Mouse (Mus musculus): ENCODE data around the gene St3gal3. TPM values are rescaled to one million over a fixed set of nuclear protein-coding genes. Genes with fewer than 3 reads are reported as not detected.

Gene St3gal3
- polyA plus RNA-seq, 1 experiment from 2014 or later, result 5.5 TPM

DNA sequence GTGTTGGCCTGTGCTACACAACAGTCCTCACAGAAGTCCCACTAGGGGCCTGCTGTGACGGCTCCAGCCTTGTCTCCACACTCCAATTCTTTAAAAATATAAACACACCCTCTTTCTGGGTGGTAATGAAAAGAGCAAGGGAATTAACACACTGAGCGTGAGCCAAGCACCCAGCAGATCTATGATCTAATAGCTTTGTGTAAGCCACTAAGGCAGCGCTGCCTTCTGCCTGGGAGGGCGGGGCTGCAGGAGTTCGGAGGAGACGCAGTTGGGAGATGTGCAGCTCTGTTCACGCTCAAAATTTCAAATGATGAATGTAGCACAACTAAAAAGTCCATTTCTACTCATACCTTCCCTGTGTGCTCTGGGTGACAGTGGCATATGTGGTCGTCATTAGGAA is 115.1 kb downstream of the St3gal3 start:
- peaks cover 5% of the 10 kb centered on the region; the same call in 1 of the 2 replicates for H3K4me1 ChIP-seq (replicated peaks; ENCODE audit: control insufficient read depth, insufficient read depth, low read length)
- H3K4me3 ChIP-seq (ENCODE audit: low read depth, low read length), result no peak overlapping the region
- DNase-seq (ENCODE audit: low spot score) (no peak), ATAC-seq (ENCODE audit: low FRiP score) (no peak)
- no peaks in the 10 kb centered on the region for H3K9me3 ChIP-seq (ENCODE audit: control insufficient read depth, low read length)
- 80% methylated on average over 8 of the region's 8 CpGs for WGBS
- H3K4me2 ChIP-seq (replicated peaks; ENCODE audit: low read depth, low read length), result no peak overlapping the region
- H3K27me3 ChIP-seq (ENCODE audit: control insufficient read depth, insufficient read depth, low read length), result no peaks in the 10 kb centered on the region
- H3K9ac ChIP-seq (ENCODE audit: low read depth, low read length), result no peak overlapping the region
- no peak overlapping the region for H3K27ac ChIP-seq (ENCODE audit: low read depth, low read length)
- no peaks in the 10 kb centered on the region for H3K36me3 ChIP-seq (ENCODE audit: control insufficient read depth, insufficient read depth, low read length)

- WGBS, result 72% methylated on average over 5 of the region's 5 CpGs
- DNase-seq (ENCODE audit: low spot score) (peak; percentile 11), ATAC-seq (ENCODE audit: low FRiP score) (no peak)
- Histone ChIP-seq H3K4me2 (replicated peaks; ENCODE audit: low read depth, low read length) (no peak overlapping the region), H3K9ac (ENCODE audit: low read depth, low read length) (no peak overlapping the region), H3K4me3 (ENCODE audit: low read depth, low read length) (no peak overlapping the region), H3K27ac (ENCODE audit: low read depth, low read length) (no peak overlapping the region), H3K27me3 (ENCODE audit: control insufficient read depth, insufficient read depth, low read length) (no peaks in the 10 kb centered on the region), H3K4me1 (replicated peaks; ENCODE audit: control insufficient read depth, insufficient read depth, low read length) (peaks cover 5% of the 10 kb centered on the region; the same call in 1 of the 2 replicates), H3K9me3 (ENCODE audit: control insufficient read depth, low read length) (no peaks in the 10 kb centered on the region), H3K36me3 (ENCODE audit: control insufficient read depth, insufficient read depth, low read length) (no peaks in the 10 kb centered on the region)
These were observed 115.5 kb downstream of the St3gal3 start for GRCm38 (mm10) chr4:118019218-118019617.

DNA sequence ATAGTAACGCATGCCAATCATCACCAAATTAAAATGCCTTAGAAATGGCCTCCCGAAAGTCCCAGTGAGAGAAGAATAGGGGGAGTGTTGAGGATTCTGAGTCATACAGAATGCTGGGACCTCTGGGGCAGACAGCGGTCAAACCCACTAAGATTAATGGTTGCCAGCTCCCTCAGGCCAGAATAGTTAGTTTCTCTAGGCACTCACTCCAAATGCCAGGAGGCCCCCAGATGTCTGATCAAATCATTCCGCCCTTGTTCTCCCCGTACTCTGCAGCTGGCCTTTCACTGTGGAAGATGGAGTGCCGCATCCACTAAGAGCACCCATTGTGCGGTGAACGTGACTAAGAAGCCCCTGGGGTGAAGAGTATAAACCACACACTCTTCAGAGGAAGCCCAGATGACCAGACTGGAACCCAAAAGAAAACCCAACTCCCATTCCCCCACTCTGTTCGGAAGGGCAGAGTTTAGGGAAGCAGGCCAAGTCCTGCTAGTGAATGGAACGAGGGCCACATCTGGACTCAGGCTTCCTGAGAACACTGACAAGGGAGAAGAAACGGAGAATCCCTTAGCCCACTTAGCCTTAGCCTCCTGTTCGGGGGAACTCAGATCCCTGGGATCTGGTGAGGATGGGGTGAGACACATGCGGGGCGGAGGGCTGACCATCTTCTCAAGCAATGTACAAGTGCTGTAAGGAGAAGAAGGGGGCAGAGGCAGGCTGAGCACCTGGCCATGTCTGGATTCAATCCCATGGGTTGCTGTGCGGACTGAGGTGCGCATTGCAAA is 117.5 kb downstream of the St3gal3 start:
- Histone ChIP-seq H3K4me3 (ENCODE audit: low read depth, low read length) (no peak overlapping the region), H3K27me3 (ENCODE audit: control insufficient read depth, insufficient read depth, low read length) (no peaks in the 10 kb centered on the region), H3K9ac (ENCODE audit: low read depth, low read length) (no peak overlapping the region), H3K27ac (ENCODE audit: low read depth, low read length) (0 out of 2 replicates have a peak overlapping the region, but pooled peaks have one; percentile 2), H3K36me3 (ENCODE audit: control insufficient read depth, insufficient read depth, low read length) (no peaks in the 10 kb centered on the region), H3K4me2 (replicated peaks; ENCODE audit: low read depth, low read length) (no peak overlapping the region), H3K4me1 (replicated peaks; ENCODE audit: control insufficient read depth, insufficient read depth, low read length) (peaks cover 5% of the 10 kb centered on the region; the same call in 1 of the 2 replicates), H3K9me3 (ENCODE audit: control insufficient read depth, low read length) (no peaks in the 10 kb centered on the region)
- peak; percentile 59 for ATAC-seq (ENCODE audit: low FRiP score)
- WGBS, result 60% methylated on average over 16 of the region's 16 CpGs
- peak; percentile 27 for DNase-seq (ENCODE audit: low spot score)

DNA sequence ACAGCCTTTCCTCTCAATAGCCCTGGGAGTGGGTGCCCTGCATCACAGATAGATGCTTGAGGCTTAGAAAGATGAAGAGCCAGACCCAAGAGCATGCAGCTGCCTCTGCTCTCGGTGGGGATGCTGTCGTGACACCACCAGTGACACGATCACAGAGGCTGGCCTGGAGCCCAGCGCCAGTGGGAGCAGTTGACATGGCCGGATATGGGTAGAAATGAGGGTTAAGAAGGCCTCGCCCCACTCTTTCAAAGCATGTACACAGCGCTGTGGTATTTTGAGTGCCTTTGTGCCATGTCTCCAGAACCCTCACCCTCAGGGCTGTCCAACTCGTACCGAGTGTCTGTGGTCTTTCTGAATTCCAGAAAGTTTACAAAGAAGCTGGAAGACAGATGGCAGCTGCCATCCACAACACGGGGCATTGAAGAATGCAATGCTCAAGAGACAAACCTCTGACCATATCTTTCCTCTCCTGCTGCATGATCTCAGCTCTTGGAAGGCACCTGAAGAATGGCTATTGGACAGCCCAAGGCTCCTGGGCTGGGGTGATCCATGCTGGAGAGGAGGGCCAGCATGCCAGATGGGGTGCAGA is 118.3 kb downstream of the St3gal3 start:
- 68% methylated on average over 10 of the region's 10 CpGs for WGBS
- Histone ChIP-seq H3K4me1 (replicated peaks; ENCODE audit: control insufficient read depth, insufficient read depth, low read length) (peaks cover 5% of the 10 kb centered on the region; the same call in 1 of the 2 replicates), H3K9me3 (ENCODE audit: control insufficient read depth, low read length) (no peaks in the 10 kb centered on the region), H3K9ac (ENCODE audit: low read depth, low read length) (no peak overlapping the region), H3K4me3 (ENCODE audit: low read depth, low read length) (no peak overlapping the region), H3K27ac (ENCODE audit: low read depth, low read length) (peak overlapping the region; percentile 47; the same call in 1 of the 2 replicates), H3K4me2 (replicated peaks; ENCODE audit: low read depth, low read length) (no peak overlapping the region), H3K27me3 (ENCODE audit: control insufficient read depth, insufficient read depth, low read length) (no peaks in the 10 kb centered on the region), H3K36me3 (ENCODE audit: control insufficient read depth, insufficient read depth, low read length) (no peaks in the 10 kb centered on the region)
- DNase-seq (ENCODE audit: low spot score), result no peak
- ATAC-seq (ENCODE audit: low FRiP score), result 0 out of 2 replicates have a peak, but pooled peaks have one; percentile 24

DNA sequence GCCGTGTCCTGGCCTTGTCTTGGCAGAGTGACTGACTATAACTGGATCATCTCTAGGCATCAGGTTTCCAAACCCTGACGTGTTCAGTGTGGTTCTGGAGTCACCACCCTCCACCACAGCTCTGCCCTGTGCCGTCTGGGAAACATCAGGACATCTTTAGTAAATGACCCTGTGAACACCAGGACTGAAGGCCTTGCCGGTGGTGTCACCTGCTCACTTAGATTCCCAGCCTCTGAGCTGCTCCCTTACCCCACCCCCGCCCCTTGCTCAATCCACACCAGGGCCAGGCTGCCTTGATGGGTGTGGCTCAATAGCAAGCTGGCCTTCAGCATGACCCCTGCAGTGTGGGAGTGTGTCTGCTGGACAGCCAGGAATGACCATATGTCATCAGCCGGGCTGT is 119.1 kb downstream of the St3gal3 start:
- DNase-seq (ENCODE audit: low spot score) (no peak), ATAC-seq (ENCODE audit: low FRiP score) (peak; percentile 45; the same call in 1 of the 2 replicates)
- WGBS, result 49% methylated on average over 6 of the region's 6 CpGs

GRCm38 (mm10) chr4:118015126-118015525 is 119.6 kb downstream of the St3gal3 start:
- WGBS, result 89% methylated on average over 11 of the region's 11 CpGs
- DNase-seq (ENCODE audit: low spot score) (no peak), ATAC-seq (ENCODE audit: low FRiP score) (no peak)
- Histone ChIP-seq H3K27ac (ENCODE audit: low read depth, low read length) (no peak overlapping the region), H3K4me1 (replicated peaks; ENCODE audit: control insufficient read depth, insufficient read depth, low read length) (peaks cover 5% of the 10 kb centered on the region; the same call in 1 of the 2 replicates), H3K9ac (ENCODE audit: low read depth, low read length) (no peak overlapping the region), H3K9me3 (ENCODE audit: control insufficient read depth, low read length) (no peaks in the 10 kb centered on the region), H3K27me3 (ENCODE audit: control insufficient read depth, insufficient read depth, low read length) (no peaks in the 10 kb centered on the region), H3K4me3 (ENCODE audit: low read depth, low read length) (no peak overlapping the region), H3K4me2 (replicated peaks; ENCODE audit: low read depth, low read length) (no peak overlapping the region), H3K36me3 (ENCODE audit: control insufficient read depth, insufficient read depth, low read length) (no peaks in the 10 kb centered on the region)

More for the DNA sequence above, 119.1 kb downstream of the St3gal3 start:
- H3K9me3 ChIP-seq (ENCODE audit: control insufficient read depth, low read length), result no peaks in the 10 kb centered on the region
- 0 out of 2 replicates have a peak overlapping the region, but pooled peaks have one; percentile 17 for H3K27ac ChIP-seq (ENCODE audit: low read depth, low read length)
- H3K4me3 ChIP-seq (ENCODE audit: low read depth, low read length), result no peak overlapping the region
- no peak overlapping the region for H3K4me2 ChIP-seq (replicated peaks; ENCODE audit: low read depth, low read length)
- H3K9ac ChIP-seq (ENCODE audit: low read depth, low read length), result no peak overlapping the region
- H3K27me3 ChIP-seq (ENCODE audit: control insufficient read depth, insufficient read depth, low read length), result no peaks in the 10 kb centered on the region
- H3K36me3 ChIP-seq (ENCODE audit: control insufficient read depth, insufficient read depth, low read length), result no peaks in the 10 kb centered on the region
- peaks cover 5% of the 10 kb centered on the region; the same call in 1 of the 2 replicates for H3K4me1 ChIP-seq (replicated peaks; ENCODE audit: control insufficient read depth, insufficient read depth, low read length)

DNA sequence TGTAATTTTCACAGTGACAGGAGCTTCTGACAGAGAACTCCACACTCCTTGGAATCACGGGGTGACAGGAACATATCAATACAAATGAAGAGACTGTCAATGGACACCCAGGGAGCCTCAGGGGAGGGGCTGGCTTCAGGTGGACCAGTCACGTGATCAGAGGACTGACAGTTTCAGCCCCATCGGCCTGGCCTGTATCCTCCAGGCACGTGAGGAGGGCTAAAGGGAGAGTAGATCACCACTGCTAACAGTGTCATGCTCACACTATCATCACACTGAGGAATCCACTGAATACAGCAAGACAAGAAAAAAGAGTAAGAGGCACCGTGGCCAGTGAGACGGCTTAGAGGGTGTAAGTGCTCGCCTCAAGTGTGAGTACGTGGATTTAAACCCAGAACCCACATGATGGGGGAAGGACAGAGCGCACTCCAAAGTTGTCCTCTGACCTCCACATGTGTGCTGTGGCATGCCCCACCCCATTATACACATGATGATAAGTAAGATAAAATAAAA is 124.0 kb downstream of the St3gal3 start:
- Histone ChIP-seq H3K4me3 (ENCODE audit: low read depth, low read length) (no peak overlapping the region), H3K4me2 (replicated peaks; ENCODE audit: low read depth, low read length) (no peak overlapping the region), H3K9ac (ENCODE audit: low read depth, low read length) (no peak overlapping the region), H3K9me3 (ENCODE audit: control insufficient read depth, low read length) (no peaks in the 10 kb centered on the region), H3K27me3 (ENCODE audit: control insufficient read depth, insufficient read depth, low read length) (no peaks in the 10 kb centered on the region), H3K4me1 (replicated peaks; ENCODE audit: control insufficient read depth, insufficient read depth, low read length) (no peaks in the 10 kb centered on the region), H3K27ac (ENCODE audit: low read depth, low read length) (no peak overlapping the region), H3K36me3 (ENCODE audit: control insufficient read depth, insufficient read depth, low read length) (no peaks in the 10 kb centered on the region)
- DNase-seq (ENCODE audit: low spot score) (no peak), ATAC-seq (ENCODE audit: low FRiP score) (no peak)
- 86% methylated on average over 9 of the region's 9 CpGs for WGBS

GRCm38 (mm10) chr4:118008433-118009033 is 126.2 kb downstream of the St3gal3 start:
- no peaks in the 10 kb centered on the region for H3K36me3 ChIP-seq (ENCODE audit: control insufficient read depth, insufficient read depth, low read length)
- no peaks in the 10 kb centered on the region for H3K9me3 ChIP-seq (ENCODE audit: control insufficient read depth, low read length)
- no peaks in the 10 kb centered on the region for H3K27me3 ChIP-seq (ENCODE audit: control insufficient read depth, insufficient read depth, low read length)
- H3K4me2 ChIP-seq (replicated peaks; ENCODE audit: low read depth, low read length), result no peak overlapping the region
- 80% methylated on average over 6 of the region's 6 CpGs for WGBS
- no peak overlapping the region for H3K9ac ChIP-seq (ENCODE audit: low read depth, low read length)
- DNase-seq (ENCODE audit: low spot score) (no peak), ATAC-seq (ENCODE audit: low FRiP score) (no peak)
- H3K4me3 ChIP-seq (ENCODE audit: low read depth, low read length), result no peak overlapping the region
- no peak overlapping the region for H3K27ac ChIP-seq (ENCODE audit: low read depth, low read length)
- H3K4me1 ChIP-seq (replicated peaks; ENCODE audit: control insufficient read depth, insufficient read depth, low read length), result no peaks in the 10 kb centered on the region
